Mouse (Mus musculus) liver, postnatal 0 days (tissue): ENCODE results near the gene Cd1d1.

Experiments
- CTCF ChIP-seq: sonication (generic); IDR thresholded peaks from 2 replicates; pipeline ENCODE4 v1.5.1; 2016; ENCODE audit warnings: antibody characterized with exemption, low read depth
- EP300 ChIP-seq: IDR thresholded peaks from 2 replicates; pipeline ENCODE4 v1.6.1; 2016; ENCODE audit warnings: antibody characterized with exemption, low read depth, mild to moderate bottlenecking

GRCm38 (mm10) chr3:87017707-87018106 is 18.5 kb upstream of the Cd1d1 start:
- TF ChIP-seq CTCF (no peak), EP300 (no peak)
